Mouse (Mus musculus): Measurements from ENCODE around the gene Hoxb8. TPM values are rescaled to one million over a fixed set of nuclear protein-coding genes. Genes with fewer than 3 reads are reported as not detected.

Hoxb8 gene
- polyA plus RNA-seq, 1 experiment from 2014 or later, result 0.42 TPM

DNA sequence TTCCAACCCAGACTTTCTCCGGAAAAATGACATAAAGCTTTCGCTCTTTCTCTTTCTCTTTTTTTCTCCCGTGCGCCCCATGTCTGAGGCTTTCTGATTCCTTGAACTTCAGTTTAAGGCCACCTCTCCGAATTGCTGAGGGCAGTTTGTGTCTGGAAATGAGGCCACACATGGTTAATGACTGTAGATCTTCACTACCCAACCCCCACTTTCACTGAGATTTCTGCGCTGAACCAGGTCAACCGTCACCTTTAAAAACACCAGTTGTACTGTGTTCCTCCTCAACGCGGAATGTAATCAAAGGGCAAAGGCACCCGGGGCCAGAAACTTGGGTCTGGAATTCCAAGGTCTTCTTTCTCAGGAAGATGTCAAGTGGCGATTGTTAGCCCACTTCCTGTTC is 27.5 kb upstream of the Hoxb8 start:
- Histone ChIP-seq H3K27me3 (ENCODE audit: control insufficient read depth, insufficient read depth, low read length) (peaks cover 41% of the 10 kb centered on the region), H3K4me3 (ENCODE audit: low read depth, low read length) (no peak overlapping the region), H3K4me2 (replicated peaks; ENCODE audit: low read depth) (no peak overlapping the region), H3K27ac (replicated peaks) (no peak overlapping the region), H3K9ac (ENCODE audit: low read length) (no peak overlapping the region), H3K36me3 (ENCODE audit: control insufficient read depth, insufficient read depth, low read length) (no peaks in the 10 kb centered on the region), H3K9me3 (ENCODE audit: control insufficient read depth, low read length) (no peaks in the 10 kb centered on the region), H3K4me1 (replicated peaks; ENCODE audit: control insufficient read depth, insufficient read depth) (no peaks in the 10 kb centered on the region)
- no peak for ATAC-seq (ENCODE audit: low FRiP score, low TSS enrichment)
- WGBS, result 3% methylated on average over 11 of the region's 11 CpGs
- TF ChIP-seq EP300 (optimal IDR thresholded peaks at IDR 0.05) (no peak), CTCF (IDR thresholded peaks at IDR 0.05; ENCODE audit: low read depth) (no peak)
- no peak for DNase-seq (ENCODE audit: low spot score)

DNA sequence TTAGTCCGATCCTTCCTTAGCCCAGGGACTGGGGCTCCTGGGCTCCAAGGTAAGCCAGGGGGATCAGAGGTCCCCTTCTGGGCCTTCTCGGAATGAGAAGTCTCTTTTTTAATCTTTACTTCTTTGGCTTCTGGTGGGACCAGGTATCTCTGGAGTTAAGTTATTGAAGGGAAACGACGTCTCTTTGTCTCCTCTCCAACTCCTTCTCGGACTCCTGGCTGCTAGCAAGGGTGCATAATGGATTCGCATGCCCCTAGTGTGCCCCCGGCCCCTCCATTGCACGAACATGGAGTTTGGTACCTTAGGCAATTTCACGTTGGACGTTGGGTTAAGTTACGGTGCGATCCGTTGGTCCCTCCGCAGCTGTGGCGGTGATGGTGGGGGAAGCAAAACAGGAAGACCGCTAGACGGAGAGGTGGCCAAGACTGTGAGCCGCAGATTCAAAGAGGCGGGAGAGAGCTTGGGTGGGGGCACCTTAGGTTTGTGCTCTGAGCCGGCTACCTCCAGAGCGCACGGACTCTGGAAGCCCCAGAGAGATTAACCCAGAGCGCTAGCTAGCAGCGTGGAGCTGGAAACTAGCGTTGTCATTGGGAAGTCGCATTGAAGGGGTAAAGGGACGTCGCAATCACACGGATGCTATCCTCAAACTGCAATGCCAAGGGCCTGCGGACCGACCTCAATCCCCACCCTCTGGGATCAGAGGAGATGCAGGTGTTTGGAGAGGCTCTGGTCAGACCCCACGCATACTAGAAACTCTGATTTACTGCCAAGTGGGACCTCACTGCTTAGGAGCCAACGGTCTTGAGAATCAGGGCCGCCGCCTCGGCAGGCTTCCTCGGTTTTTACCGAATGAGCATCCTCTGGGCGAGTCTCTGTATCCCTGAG is 26.4 kb upstream of the Hoxb8 start:
- H3K27me3 ChIP-seq (ENCODE audit: control insufficient read depth, insufficient read depth, low read length), result peaks cover 37% of the 10 kb centered on the region
- DNase-seq (ENCODE audit: low spot score), result no peak
- no peak overlapping the region for H3K27ac ChIP-seq (replicated peaks)
- H3K4me3 ChIP-seq (ENCODE audit: low read depth, low read length), result no peak overlapping the region
- ATAC-seq (ENCODE audit: low FRiP score, low TSS enrichment), result no peak
- H3K4me2 ChIP-seq (replicated peaks; ENCODE audit: low read depth), result no peak overlapping the region
- WGBS, result 2% methylated on average over 39 of the region's 39 CpGs
- TF ChIP-seq EP300 (optimal IDR thresholded peaks at IDR 0.05) (no peak), CTCF (IDR thresholded peaks at IDR 0.05; ENCODE audit: low read depth) (no peak)
- H3K4me1 ChIP-seq (replicated peaks; ENCODE audit: control insufficient read depth, insufficient read depth), result no peaks in the 10 kb centered on the region
- no peaks in the 10 kb centered on the region for H3K36me3 ChIP-seq (ENCODE audit: control insufficient read depth, insufficient read depth, low read length)
- no peak overlapping the region for H3K9ac ChIP-seq (ENCODE audit: low read length)
- H3K9me3 ChIP-seq (ENCODE audit: control insufficient read depth, low read length), result no peaks in the 10 kb centered on the region

DNA sequence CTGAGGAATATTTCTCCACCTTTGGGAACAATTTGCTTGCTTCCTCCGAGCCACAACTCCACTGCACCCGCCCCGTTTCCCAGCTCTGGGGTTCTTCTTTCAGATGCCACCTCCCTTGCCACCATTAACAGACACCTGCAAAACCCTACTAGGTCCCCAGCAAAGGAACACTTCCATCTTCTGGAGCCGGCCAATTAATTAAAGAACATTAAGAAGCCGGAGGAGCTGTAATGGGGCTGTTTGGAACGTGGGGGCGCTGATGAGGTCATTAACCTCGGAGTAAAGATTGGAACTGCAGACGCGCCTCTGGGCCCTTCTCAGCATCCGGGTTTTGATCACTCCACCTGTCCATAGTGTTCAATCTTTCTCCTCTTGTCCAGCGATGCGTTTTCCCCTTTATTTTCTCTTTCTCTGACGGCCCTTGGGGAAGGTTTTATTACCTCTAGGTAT is 25.7 kb upstream of the Hoxb8 start:
- H3K4me2 ChIP-seq (replicated peaks; ENCODE audit: low read depth), result no peak overlapping the region
- WGBS, result under 1% methylated on average over 14 of the region's 14 CpGs
- H3K4me3 ChIP-seq (ENCODE audit: low read depth, low read length), result no peak overlapping the region
- H3K27me3 ChIP-seq (ENCODE audit: control insufficient read depth, insufficient read depth, low read length), result peaks cover 30% of the 10 kb centered on the region
- H3K27ac ChIP-seq (replicated peaks), result no peak overlapping the region
- H3K9ac ChIP-seq (ENCODE audit: low read length), result no peak overlapping the region
- TF ChIP-seq CTCF (IDR thresholded peaks at IDR 0.05; ENCODE audit: low read depth) (no peak), EP300 (optimal IDR thresholded peaks at IDR 0.05) (no peak)
- no peaks in the 10 kb centered on the region for H3K4me1 ChIP-seq (replicated peaks; ENCODE audit: control insufficient read depth, insufficient read depth)
- no peaks in the 10 kb centered on the region for H3K9me3 ChIP-seq (ENCODE audit: control insufficient read depth, low read length)
- ATAC-seq (ENCODE audit: low FRiP score, low TSS enrichment) (no peak), DNase-seq (ENCODE audit: low spot score) (no peak)
- H3K36me3 ChIP-seq (ENCODE audit: control insufficient read depth, insufficient read depth, low read length), result no peaks in the 10 kb centered on the region

DNA sequence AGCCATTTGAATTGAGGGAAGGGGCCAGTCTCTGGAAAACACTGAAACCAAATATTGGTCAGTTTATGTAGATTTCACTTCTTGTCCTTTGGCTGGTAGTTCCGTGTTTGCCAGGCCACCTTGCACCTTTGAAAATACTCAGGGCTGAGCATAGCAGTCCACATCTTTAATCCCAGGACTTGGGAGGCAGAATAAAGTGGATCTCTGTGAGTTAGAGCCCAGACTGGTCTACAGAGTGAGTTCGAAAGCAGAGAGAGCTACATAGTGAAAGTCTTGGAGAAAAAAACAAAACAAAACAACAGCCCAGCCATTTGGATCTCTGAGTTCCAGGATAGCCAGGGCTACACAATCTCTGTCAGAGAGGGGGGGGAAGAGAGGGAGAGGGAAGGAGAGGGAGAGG is 24.6 kb upstream of the Hoxb8 start:
- Histone ChIP-seq H3K36me3 (ENCODE audit: control insufficient read depth, insufficient read depth, low read length) (no peaks in the 10 kb centered on the region), H3K9ac (ENCODE audit: low read length) (no peak overlapping the region), H3K9me3 (ENCODE audit: control insufficient read depth, low read length) (no peaks in the 10 kb centered on the region), H3K4me1 (replicated peaks; ENCODE audit: control insufficient read depth, insufficient read depth) (no peaks in the 10 kb centered on the region), H3K4me2 (replicated peaks; ENCODE audit: low read depth) (no peak overlapping the region), H3K4me3 (ENCODE audit: low read depth, low read length) (no peak overlapping the region), H3K27ac (replicated peaks) (no peak overlapping the region), H3K27me3 (ENCODE audit: control insufficient read depth, insufficient read depth, low read length) (peaks cover 29% of the 10 kb centered on the region)
- TF ChIP-seq EP300 (optimal IDR thresholded peaks at IDR 0.05), result no peak
- no peak for TF ChIP-seq CTCF (IDR thresholded peaks at IDR 0.05; ENCODE audit: low read depth)
- DNase-seq (ENCODE audit: low spot score), result no peak
- no peak for ATAC-seq (ENCODE audit: low FRiP score, low TSS enrichment)
- 24% methylated on average over 2 of the region's 2 CpGs for WGBS

DNA sequence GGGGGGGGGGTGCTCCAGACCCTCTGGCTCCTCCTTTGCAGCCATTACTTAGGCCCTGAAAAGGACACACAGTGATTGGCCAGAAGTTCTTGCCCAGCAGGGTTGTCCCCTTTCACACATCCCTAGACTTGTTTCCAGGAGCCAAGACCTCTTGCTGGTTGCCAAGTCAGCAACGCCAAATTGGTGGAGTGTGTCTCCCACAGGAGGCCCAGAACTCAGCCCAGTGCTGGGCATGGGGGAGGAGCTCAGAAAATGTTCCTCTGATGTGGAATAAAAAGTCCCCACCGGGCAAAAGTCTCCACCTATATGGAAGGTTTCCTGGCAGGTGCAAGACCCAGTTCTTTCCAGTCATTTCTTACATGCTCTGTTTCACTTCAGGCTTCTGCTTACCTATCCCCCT is 22.7 kb upstream of the Hoxb8 start:
- no peaks in the 10 kb centered on the region for H3K9me3 ChIP-seq (ENCODE audit: control insufficient read depth, low read length)
- H3K36me3 ChIP-seq (ENCODE audit: control insufficient read depth, insufficient read depth, low read length), result no peaks in the 10 kb centered on the region
- no peak overlapping the region for H3K9ac ChIP-seq (ENCODE audit: low read length)
- no peak for TF ChIP-seq CTCF (IDR thresholded peaks at IDR 0.05; ENCODE audit: low read depth)
- no peak for TF ChIP-seq EP300 (optimal IDR thresholded peaks at IDR 0.05)
- H3K4me1 ChIP-seq (replicated peaks; ENCODE audit: control insufficient read depth, insufficient read depth), result no peaks in the 10 kb centered on the region
- DNase-seq (ENCODE audit: low spot score) (no peak), ATAC-seq (ENCODE audit: low FRiP score, low TSS enrichment) (no peak)
- H3K4me3 ChIP-seq (ENCODE audit: low read depth, low read length), result no peak overlapping the region
- H3K27ac ChIP-seq (replicated peaks), result no peak overlapping the region
- 5% methylated on average over 2 of the region's 2 CpGs for WGBS
- no peak overlapping the region for H3K4me2 ChIP-seq (replicated peaks; ENCODE audit: low read depth)
- H3K27me3 ChIP-seq (ENCODE audit: control insufficient read depth, insufficient read depth, low read length), result peaks cover 30% of the 10 kb centered on the region; the same call in 1 of the 2 replicates

DNA sequence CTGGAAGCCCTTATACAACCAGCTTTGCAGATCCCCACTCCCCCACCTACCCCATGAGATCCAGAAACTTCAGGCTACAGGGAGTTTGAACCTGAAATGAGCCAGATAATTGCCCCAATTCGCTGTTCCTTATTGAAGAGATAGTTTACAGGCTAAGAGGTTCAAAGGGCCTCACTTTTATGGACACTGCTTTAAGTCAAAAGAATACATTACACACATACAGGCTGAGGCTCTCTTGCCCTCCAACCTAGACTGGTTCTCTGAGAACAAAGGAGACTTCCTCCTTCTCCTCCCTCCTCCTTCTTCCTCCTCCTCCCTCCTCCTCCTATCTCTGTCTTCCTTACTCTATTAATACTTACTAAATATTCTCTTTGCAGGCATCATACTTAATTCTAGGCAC is 22.2 kb upstream of the Hoxb8 start:
- Histone ChIP-seq H3K4me3 (ENCODE audit: low read depth, low read length) (no peak overlapping the region), H3K27ac (replicated peaks) (no peak overlapping the region), H3K36me3 (ENCODE audit: control insufficient read depth, insufficient read depth, low read length) (no peaks in the 10 kb centered on the region), H3K9me3 (ENCODE audit: control insufficient read depth, low read length) (no peaks in the 10 kb centered on the region), H3K27me3 (ENCODE audit: control insufficient read depth, insufficient read depth, low read length) (peaks cover 28% of the 10 kb centered on the region; the same call in 1 of the 2 replicates), H3K4me1 (replicated peaks; ENCODE audit: control insufficient read depth, insufficient read depth) (no peaks in the 10 kb centered on the region), H3K4me2 (replicated peaks; ENCODE audit: low read depth) (no peak overlapping the region), H3K9ac (ENCODE audit: low read length) (no peak overlapping the region)
- TF ChIP-seq EP300 (optimal IDR thresholded peaks at IDR 0.05) (no peak), CTCF (IDR thresholded peaks at IDR 0.05; ENCODE audit: low read depth) (no peak)
- ATAC-seq (ENCODE audit: low FRiP score, low TSS enrichment) (no peak), DNase-seq (ENCODE audit: low spot score) (no peak)
- 8% methylated on average over 1 of the region's 1 CpGs for WGBS
